Mouse (Mus musculus) hematopoietic stem cell, adult 5-6 weeks (primary cell): Measurements from ENCODE around the gene Clic5. TPM values are rescaled to one million over a fixed set of nuclear protein-coding genes. Genes with fewer than 3 reads are reported as not detected.

ENCODE experiments used
- ATAC-seq, 2 experiments: fragments of 125-278 bp in 1 of 2; replicated peaks in 1 of 2; 2 replicates each; pipeline ENCODE4 v1.8.0; 2016 to 2017; ENCODE audit warnings: inconsistent platforms in 2 of 2, mild to moderate bottlenecking in 2 of 2, moderate number of reproducible peaks in 2 of 2, low read depth in 1 of 2, moderate TSS enrichment in 1 of 2; ENCODE audit not compliant: low FRiP score in 2 of 2, poor library complexity in 2 of 2, severe bottlenecking in 2 of 2, insufficient read depth in 1 of 2, low TSS enrichment in 1 of 2
- total RNA-seq: library from RNA; stranded (forward); fragments of 172-1452, 232-1000 nt; gene quantifications from 2 replicates; pipeline ENCODE4 v1.2.3, GENCODE M21; 2017

Gene Clic5
- 14.0 and 16.1 TPM in 2 replicates for total RNA-seq

DNA sequence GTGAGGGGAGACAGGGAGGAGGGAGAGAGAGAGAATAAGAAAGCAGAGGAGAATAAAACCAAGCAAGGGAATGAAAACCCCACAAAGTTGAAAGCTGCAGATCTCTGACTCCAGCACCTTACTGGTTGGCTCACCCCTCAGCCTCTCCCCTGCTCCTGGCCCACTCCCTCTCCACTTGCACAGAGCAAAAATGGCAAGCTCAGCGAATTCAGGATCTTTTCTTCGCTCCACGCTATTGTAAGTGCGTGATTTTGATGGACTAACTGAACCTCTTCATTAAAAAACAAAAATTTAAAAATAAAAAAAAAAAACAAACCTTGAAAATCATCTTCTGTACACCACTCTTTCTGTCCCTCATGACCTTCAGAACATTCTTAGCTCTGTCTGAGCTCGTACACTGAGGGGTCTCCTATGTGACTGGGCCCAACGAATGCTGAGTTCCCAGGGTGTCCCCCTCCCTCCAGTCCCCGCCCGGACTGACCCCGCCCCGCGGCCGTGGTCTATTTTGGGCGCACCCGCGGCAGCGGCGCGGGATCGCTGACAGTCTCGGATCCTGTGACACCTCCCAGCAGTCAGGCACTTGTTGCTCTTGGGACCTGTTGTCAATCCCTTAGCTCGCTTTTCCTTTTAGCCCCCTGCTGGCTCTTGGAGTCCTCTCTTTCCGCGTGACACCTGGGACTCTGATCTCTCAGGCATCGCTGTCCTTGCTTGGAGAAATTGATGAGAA lies at the start of gene Clic5:
Gene Clic5, plus strand, starts transcription at position 543 of the 727 bp plus-strand sequence.
- ATAC-seq: peak; percentile 33 to 70; a peak in 3 of 4 replicates

DNA sequence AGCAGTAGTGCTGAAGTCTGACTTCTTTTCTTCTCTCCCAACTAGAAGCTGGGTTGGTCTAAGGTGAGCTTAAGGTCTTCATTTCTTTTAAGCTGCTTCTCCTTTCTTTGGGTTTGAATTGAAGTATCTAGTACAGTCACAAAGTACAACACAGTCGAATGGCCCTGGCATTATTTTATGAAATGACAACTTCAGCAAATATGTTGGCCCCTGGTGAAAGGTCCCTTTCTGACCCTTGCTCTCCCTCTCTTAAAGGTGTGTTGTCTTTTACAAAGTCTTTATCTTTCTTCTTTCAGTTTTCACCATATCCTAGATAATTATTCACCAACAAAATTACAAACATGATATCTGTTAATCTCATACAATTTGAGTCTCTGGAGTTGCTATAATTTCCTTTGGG lies 42.6 kb upstream of the Clic5 start:
- no peak for ATAC-seq

DNA sequence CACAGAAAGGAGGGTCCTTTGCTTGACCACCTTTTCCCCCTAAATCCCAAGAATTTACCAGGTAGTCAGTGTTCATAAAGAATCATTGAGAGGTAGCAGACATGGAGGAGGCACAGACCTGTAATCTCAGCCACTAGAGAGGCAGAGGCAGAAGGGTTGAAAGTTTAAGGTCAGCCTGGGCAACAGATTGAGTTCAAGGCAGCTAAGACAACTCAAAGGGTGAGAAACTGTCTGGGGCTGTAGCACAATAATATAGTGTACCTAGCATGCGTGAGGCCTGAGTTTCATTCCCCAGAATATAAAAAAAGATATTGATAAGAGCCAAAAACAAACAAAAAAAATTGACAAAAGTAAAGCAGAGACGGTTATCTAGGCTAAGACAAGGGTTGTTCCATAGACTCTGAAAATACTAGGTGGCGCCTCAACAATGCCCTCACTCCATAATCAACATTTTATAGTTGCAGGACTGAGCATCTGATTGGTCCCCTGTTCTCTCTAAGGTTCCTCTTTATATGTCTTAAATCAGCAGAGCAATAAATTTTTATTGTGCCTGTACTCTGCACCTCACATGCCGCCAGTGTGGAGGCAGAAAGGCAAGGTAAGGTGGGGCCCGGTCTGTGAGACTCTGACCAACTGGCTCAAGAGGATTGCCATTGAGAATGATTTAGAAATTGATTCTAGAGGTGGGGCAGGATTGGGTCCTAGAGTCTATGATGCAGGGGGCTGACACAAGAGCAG lies 40.1 kb upstream of the Clic5 start:
- ATAC-seq: no peak

DNA sequence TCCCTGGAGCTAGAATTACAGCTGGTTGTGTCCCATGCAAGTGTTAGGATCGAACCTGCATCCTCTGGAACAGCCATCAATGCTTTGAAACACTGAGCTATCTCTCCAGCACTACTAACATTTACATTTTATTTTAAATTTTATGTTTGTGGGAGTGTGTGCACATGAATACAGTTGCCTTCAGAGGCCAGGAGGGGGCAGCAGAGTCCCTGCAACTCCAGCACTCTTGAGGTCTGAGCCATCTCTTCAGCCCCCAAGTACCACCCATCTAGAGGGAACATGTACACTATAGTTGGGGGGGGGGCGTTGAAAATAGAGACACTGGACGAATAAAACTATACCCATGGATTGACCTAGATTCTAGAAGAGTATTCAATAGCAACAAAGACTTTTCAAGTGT lies 37.3 kb upstream of the Clic5 start:
- ATAC-seq: peak in 1 of 2 experiments; percentile 49; a peak in 1 of 4 replicates

DNA sequence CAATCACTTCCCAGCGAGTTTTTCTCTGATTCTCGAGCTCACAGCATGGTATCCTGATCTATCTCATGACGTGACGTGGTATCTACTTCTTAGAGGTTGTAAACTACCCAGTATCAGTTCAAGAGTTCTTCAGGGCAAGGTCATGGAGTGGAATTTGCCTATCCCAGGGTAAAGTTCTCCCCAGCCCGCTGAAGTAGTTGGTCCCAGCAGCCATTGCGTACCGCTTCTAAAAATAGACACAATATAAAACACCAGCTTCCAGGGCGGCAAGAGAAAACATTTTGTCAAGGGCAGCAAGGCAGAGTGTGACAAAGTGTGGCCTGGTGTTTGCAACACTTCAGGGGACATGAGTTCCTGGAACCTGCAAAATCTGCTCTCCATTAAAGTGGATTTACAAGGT lies 36.5 kb upstream of the Clic5 start:
- ATAC-seq: no peak

DNA sequence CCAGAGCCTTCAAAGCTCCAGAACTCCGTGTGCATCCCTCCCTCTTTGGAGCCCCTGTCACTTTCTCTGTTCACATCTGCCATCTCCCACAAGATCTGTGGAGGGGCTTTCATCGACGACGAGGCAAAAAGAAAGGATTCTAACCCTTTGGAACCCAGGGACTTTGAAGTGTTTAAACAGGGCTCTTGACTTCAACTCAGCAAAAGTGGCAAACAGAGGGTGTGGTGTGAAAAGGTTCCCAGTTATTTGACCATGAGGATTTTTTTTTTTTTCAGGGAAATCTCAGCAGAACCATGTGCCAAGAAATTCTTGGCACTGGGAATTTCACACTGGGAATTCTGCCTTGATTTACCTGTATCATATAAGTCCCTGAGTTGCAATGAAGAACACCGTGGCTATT lies 34.5 kb upstream of the Clic5 start:
- ATAC-seq: no peak

DNA sequence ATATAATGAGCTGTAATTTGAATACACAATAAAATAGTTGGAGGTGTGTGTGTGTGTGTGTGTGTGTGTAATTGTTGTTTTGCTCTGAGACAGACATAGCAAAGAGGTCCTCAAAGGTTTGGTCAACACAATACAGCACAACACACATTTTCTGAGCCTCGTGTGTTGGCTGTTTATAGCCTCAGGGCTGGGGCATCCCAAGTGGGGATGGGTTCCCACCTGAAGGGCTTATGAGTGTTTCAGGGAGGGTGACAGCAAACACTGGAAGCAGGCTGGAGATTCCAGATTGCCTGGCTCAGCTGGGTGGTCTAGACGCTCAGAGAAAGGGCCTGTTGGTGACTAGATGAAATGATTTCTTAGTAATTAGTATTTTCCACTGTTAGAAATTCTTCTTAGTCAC lies 33.2 kb upstream of the Clic5 start:
- ATAC-seq: no peak

DNA sequence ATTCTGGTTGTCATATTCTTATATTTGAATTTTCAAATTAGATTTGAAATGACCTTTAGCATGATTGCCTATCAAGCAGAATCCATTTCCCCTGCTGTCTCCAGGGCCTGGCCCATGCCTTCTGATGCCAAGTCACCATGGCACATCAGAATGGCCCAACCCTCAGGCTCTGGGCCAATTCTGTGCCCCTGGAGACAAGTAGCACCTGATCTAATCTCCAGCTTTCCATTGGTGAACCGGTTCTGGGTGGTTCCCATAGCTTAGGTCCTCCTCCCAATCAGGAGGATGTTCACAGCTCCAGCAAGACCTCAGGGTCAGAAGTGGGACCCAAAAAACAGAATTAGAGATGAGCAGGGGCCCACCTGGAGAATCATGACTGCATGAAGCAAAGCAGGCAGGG lies 30.2 kb upstream of the Clic5 start:
- ATAC-seq: no peak

DNA sequence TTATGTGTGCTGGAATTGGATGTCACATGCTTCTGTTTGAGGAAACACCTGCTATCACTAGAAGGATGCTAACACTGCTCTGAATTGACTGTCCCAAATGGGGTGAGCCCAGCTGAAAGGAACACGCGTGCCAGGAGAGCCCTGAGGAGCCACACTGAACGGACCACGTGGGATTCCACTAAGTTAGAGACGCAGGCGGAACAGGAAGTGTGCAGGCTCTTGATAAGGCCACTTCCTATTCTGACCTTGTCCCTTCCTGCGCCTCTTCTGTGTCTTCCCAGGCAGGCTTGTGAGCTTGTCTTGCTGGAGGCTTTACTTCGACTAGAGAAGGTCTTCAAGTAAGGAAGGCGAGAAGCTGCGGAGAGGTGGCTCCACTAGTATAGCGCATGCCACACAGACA lies 27.9 kb upstream of the Clic5 start:
- ATAC-seq: peak; percentile 65 to 67

DNA sequence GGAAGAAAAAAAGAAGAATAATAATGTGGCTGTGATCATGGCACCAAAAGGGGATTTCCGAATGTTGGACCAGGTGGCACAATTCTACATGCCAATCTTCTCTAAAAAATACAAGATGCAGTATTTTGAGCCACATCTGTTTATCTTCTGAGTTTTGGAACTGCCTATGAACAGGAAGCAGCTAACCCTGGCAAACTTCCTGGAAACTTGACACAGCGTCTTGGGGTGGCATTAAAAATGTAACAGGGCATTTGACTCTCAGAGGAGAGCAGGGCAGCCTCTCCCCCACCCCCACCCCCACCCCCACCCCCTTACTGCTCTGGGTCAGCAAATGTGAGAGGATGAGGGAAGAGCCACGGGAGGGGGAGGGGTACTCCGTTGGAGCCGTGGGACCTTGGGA lies 25.9 kb upstream of the Clic5 start:
- peak; percentile 54 to 70 for ATAC-seq

DNA sequence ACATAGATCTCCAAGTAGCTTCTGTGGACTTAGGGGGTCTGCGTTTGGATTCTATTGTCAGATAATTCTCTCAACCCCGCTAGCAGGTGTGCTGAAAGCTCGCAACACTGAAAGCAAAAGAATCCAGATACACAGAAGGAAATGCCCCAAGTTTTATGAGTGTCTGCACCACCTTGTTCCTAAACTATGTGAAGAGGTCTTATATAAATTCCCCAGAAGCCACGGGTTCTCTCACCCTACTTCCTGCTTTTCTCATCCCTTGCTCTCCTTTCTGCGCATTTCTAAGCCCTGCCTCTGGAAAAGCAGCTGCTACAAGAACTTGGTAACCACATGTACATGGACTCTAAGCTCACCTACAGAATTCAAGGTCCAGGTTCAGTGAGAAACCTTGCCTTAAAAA lies 25.4 kb upstream of the Clic5 start:
- no peak for ATAC-seq

DNA sequence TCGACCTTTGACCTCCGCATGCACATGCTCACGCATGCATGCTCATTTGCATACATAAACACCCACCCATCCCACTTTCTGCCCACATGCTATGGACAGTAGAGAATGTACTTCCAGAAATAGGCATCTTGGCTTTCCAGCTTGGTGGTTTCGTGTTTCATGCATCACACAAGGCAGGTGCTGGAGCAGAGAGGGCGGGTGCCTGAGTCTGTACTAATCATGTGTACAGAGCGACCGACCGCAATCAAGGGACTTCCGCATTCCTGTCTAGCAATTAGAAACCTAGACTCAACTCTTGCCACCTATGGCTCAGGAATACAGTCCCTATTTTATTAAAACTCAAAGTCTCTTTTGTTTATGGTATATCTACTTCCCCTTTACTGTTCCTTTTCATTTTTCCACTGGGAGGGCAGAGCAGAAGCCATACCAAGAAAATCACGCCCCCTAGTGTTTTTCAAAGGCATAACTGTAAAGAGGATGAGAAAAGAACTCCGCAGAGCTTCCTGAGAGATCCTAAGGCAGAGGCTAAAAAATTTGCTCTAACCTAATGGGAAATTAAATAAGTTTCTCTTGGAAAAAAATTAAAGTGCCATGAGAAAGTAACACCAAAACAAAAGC lies 22.5 kb upstream of the Clic5 start:
- ATAC-seq: peak; percentile 39 to 47

DNA sequence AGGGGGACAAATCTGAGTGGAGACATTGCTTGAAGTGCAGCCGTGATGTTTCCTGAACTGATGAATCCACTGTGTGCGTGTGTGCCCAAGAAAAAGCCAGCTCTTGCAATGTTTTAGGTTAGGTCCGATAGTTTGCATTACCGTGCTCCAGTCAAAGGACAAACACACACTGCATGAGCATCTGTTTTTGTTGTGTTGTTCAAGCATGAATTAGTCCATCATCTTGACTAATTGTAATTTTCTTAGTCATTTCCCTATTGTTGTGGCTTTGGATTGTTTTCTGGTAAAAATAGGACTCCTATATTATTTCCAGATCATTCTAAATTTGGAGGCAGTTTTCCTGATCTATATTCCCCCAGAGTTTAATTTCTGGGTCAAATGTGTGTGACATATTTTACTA lies 18.7 kb upstream of the Clic5 start:
- no peak for ATAC-seq

DNA sequence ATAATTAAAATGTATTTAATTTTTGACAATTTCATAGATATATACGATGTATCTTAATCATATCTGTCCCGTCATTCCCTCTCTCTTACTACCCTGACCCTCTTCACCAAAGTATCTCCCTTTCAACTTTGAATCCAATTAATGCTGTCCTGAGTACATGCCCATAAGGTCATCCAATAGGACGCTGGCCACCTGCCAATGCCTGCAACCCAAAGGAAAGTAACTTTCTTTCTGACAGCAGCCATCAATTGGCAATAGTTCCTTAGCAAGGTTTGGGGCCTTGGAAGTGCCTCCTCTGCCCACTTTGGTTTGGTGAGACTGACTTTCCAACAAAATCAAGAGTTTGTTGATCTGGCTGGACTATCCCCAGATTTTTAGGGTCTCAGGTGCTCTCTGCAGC lies 18.1 kb upstream of the Clic5 start:
- no peak for ATAC-seq

DNA sequence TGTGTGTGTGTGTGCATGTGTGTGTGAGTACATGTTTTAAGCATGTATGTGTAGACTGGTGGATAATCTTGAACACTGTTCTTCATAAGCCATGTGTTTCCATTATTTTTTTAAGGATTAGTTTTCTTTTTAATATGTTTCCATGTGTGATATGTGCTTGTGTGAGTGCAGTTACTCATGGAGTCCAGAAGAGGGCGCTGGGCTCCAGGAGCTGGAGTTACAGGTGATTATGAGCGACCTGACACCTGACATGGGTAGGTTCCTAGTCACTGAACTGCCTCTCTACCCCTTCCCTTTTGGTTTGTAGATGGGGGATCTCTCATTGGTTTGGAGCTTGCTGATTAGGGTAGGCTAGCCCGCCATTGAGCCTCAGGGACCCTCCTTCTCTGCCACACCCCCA lies 16.5 kb upstream of the Clic5 start:
- no peak for ATAC-seq

DNA sequence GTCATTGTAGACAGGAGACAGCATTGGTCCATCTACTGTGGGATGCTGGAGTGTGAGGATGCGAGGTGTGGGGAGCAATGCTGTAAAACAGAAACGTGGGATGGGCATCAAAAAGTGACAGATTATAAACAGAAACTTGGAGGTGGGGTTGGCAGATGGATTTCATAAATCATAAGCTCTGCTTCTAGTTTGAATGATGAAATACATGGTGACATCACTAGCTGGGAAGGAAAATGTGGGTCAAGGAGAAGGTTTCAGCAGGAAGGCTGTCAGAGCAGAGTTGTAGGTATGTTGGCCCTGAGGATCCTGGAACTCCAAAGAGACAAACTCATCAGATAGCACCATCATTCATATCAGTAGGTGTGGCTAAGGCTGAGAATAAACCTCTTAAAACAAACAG lies 15.0 kb upstream of the Clic5 start:
- ATAC-seq: no peak

DNA sequence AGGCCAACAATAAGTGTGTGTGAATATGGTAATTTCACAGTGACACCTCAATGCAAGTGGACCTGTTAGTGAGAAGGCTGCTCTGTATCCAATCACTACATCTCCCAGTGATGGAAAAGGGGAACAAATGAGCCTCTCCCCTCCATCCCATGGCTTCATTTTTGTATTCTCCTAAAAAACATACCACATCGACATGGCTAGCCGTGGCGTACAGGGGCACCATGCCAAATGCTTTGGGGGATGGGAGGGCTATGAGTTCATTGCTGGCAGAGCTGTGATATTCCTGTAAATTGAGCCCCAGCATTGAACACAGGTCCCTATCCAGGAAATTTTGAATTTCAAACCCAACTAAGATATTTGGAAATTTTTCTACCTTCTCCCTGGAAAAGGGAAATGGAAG lies 11.1 kb upstream of the Clic5 start:
- no peak for ATAC-seq

DNA sequence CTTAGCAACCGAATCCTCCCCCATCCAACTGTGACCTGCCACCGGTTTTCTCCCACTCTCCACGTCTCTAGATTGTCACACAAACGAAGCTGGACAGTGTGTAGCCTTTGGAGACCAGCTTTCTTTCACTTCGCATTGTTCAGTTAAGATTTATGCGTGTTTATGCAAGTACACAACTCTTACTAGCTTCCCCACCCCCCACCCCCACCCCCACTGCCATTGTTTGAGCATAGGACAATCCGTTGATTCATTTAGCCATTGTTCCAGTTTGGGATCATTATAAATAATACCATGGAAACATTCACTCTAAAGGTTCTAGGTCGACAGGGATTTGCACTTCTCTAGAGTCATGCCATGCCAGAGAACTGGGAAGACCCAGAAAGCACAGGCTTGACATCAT lies 7.0 kb upstream of the Clic5 start:
- ATAC-seq: no peak
